Mouse (Mus musculus): ENCODE measurements around the gene Dus2.

GRCm38 (mm10) chr8:105998971-105999370 is 7.8 kb downstream of the Dus2 start:
- TF ChIP-seq SMC3 (IDR thresholded peaks at IDR 0.05; ENCODE audit: low read depth, low read length) = no peak
- TF ChIP-seq POLR2A (IDR thresholded peaks at IDR 0.05; ENCODE audit: low read depth, low read length) = no peak
- no peak for TF ChIP-seq ZMIZ1 (IDR thresholded peaks at IDR 0.05; ENCODE audit: low read depth, low read length)
- no peak for TF ChIP-seq RCOR1 (conservative IDR thresholded peaks at IDR 0.05; ENCODE audit: low read depth, low read length)
- TF ChIP-seq TBP (conservative IDR thresholded peaks at IDR 0.05; ENCODE audit: low read depth, low read length) = no peak
- no peak for TF ChIP-seq CTCF (conservative IDR thresholded peaks at IDR 0.05 in 1 of 2, IDR thresholded peaks at IDR 0.05 in 1 of 2; ENCODE audit: low read depth in 2 of 2, low read length in 2 of 2)
- no peak for TF ChIP-seq EP300 (IDR thresholded peaks at IDR 0.05; ENCODE audit: low read length)
- no peak for TF ChIP-seq BHLHE40 (IDR thresholded peaks at IDR 0.05; ENCODE audit: low read depth, low read length)

Measured in CH12.LX (cell line).